Mouse (Mus musculus) MEL (cell line): ENCODE measurements at regions not wholly inside any gene's neighbourhood (a gene's known extent, or its start where the extent isn't known, plus 50 kb on each side); places are given as distances from the start of the nearest gene placed in this dataset.

Experiments
- DNase-seq: peaks from one replicate; pipeline ENCODE4 v3.0.0; 2011; ENCODE audit warnings: low read depth, low spot score
- H3K27ac ChIP-seq: 2 replicates; pipeline ENCODE4 v1.5.1; 2012; ENCODE audit warnings: low read depth, mild to moderate bottlenecking, control low read depth, low read length, moderate library complexity; ENCODE audit not compliant: control insufficient read depth
- H3K27me3 ChIP-seq, 2 experiments: fragments of 150-350 bp in 1 of 2; sonication (generic) in 1 of 2; 2 replicates each; pipeline ENCODE4 v1.6.1; 2012; ENCODE audit warnings: low read length in 2 of 2, mild to moderate bottlenecking in 2 of 2, improper control_type of control experiment in 1 of 2, moderate library complexity in 1 of 2; ENCODE audit not compliant: insufficient read depth in 2 of 2, control insufficient read depth in 1 of 2
- H3K36me3 ChIP-seq, 2 experiments: 2 replicates each; pipeline ENCODE4 v1.6.1; 2012 to 2014; ENCODE audit warnings: low read length in 2 of 2, improper control_type of control experiment in 1 of 2, inconsistent platforms in 1 of 2, mild to moderate bottlenecking in 1 of 2; ENCODE audit not compliant: insufficient read depth in 2 of 2, control insufficient read depth in 1 of 2
- H3K4me1 ChIP-seq, 2 experiments: fragments of 150-350 bp in 1 of 2; sonication (generic) in 1 of 2; 2 replicates each; pipeline ENCODE4 v1.6.1; 2012; ENCODE audit warnings: low read length in 2 of 2, improper control_type of control experiment in 1 of 2, mild to moderate bottlenecking in 1 of 2; ENCODE audit not compliant: insufficient read depth in 2 of 2, control insufficient read depth in 1 of 2
- H3K4me3 ChIP-seq, 2 experiments: fragments of 150-350 bp in 1 of 2; sonication (generic) in 1 of 2; 2 replicates each; pipeline ENCODE4 v1.5.1; 2012; ENCODE audit warnings: low read depth in 2 of 2, low read length in 2 of 2, mild to moderate bottlenecking in 2 of 2, moderate library complexity in 2 of 2, control low read depth in 1 of 2, improper control_type of control experiment in 1 of 2; ENCODE audit not compliant: control insufficient read depth in 1 of 2, insufficient read depth in 1 of 2
- H3K79me2 ChIP-seq: 2 replicates; pipeline ENCODE4 v1.6.1; 2012; ENCODE audit warnings: mild to moderate bottlenecking, low read length, moderate library complexity; ENCODE audit not compliant: control insufficient read depth, poor library complexity, insufficient read depth
- H3K9ac ChIP-seq: 2 replicates; pipeline ENCODE4 v1.6.1; 2012; ENCODE audit warnings: low read depth, mild to moderate bottlenecking, control low read depth, low read length, moderate library complexity; ENCODE audit not compliant: control insufficient read depth, poor library complexity, severe bottlenecking
- H3K9me3 ChIP-seq: fragments of 150-350 bp; sonication (generic); replicated peaks from 2 replicates; pipeline ENCODE4 v1.6.1; 2012; ENCODE audit warnings: mild to moderate bottlenecking, low read length, improper control_type of control experiment, moderate library complexity; ENCODE audit not compliant: insufficient read depth
- BHLHE40 ChIP-seq: IDR thresholded peaks from 2 replicates; pipeline ENCODE4 v1.6.1; 2012; ENCODE audit warnings: low read depth, mild to moderate bottlenecking, inconsistent platforms, low read length, improper control_type of control experiment, borderline replicate concordance
- CHD1 ChIP-seq: IDR thresholded peaks from 2 replicates; pipeline ENCODE4 v1.6.1; 2012; ENCODE audit warnings: low read depth, mild to moderate bottlenecking, inconsistent platforms, low read length, improper control_type of control experiment
- CTCF ChIP-seq, 3 experiments: IDR thresholded peaks in 2 of 3; conservative IDR thresholded peaks in 1 of 3; 2 replicates each; pipeline ENCODE4 v1.5.1; 2011 to 2012; ENCODE audit warnings: low read length in 3 of 3, low read depth in 2 of 3, mild to moderate bottlenecking in 2 of 3, improper control_type of control experiment in 1 of 3, inconsistent platforms in 1 of 3, mixed read lengths in 1 of 3, moderate library complexity in 1 of 3; ENCODE audit not compliant: control insufficient read depth in 1 of 3, insufficient read depth in 1 of 3, poor library complexity in 1 of 3, severe bottlenecking in 1 of 3
- ELF1 ChIP-seq: IDR thresholded peaks from 2 replicates; pipeline ENCODE4 v1.6.1; 2014; ENCODE audit warnings: low read depth, mild to moderate bottlenecking, inconsistent platforms, low read length, improper control_type of control experiment, moderate library complexity
- GATA1 ChIP-seq: IDR thresholded peaks from 2 replicates; pipeline ENCODE4 v1.6.1; 2011; ENCODE audit warnings: low read depth, low read length, improper control_type of control experiment
- HCFC1 ChIP-seq: IDR thresholded peaks from 2 replicates; pipeline ENCODE4 v1.6.1; 2012; ENCODE audit warnings: low read depth, mild to moderate bottlenecking, inconsistent platforms, low read length, improper control_type of control experiment, moderate library complexity
- JUND ChIP-seq: IDR thresholded peaks from 2 replicates; pipeline ENCODE4 v1.6.1; 2011; ENCODE audit warnings: low read depth, mild to moderate bottlenecking, improper control_type of control experiment, low read length
- KAT2A ChIP-seq: conservative IDR thresholded peaks from 2 replicates; pipeline ENCODE4 v1.6.1; 2012; ENCODE audit warnings: low read depth, low read length, improper control_type of control experiment, inconsistent platforms
- MAX ChIP-seq: IDR thresholded peaks from 2 replicates; pipeline ENCODE4 v1.6.1; 2011; ENCODE audit warnings: low read length, improper control_type of control experiment
- MEF2A ChIP-seq: IDR thresholded peaks from 2 replicates; pipeline ENCODE4 v1.6.1; 2014; ENCODE audit warnings: low read depth, mild to moderate bottlenecking, inconsistent platforms, low read length, improper control_type of control experiment; ENCODE audit not compliant: poor library complexity, insufficient replicate concordance, severe bottlenecking; ENCODE audit errors: extremely low read depth
- MXI1 ChIP-seq: IDR thresholded peaks from 2 replicates; pipeline ENCODE4 v1.6.1; 2011; ENCODE audit warnings: mild to moderate bottlenecking, low read depth, low read length, improper control_type of control experiment
- NELFE ChIP-seq: IDR thresholded peaks from 2 replicates; pipeline ENCODE4 v1.6.1; 2011; ENCODE audit warnings: low read depth, low read length, improper control_type of control experiment
- POLR2A ChIP-seq, 2 experiments: IDR thresholded peaks; 2 replicates each; pipeline ENCODE4 v1.6.1; 2011 to 2012; ENCODE audit warnings: low read length in 2 of 2, mild to moderate bottlenecking in 2 of 2, control low read depth in 1 of 2, improper control_type of control experiment in 1 of 2, low read depth in 1 of 2, moderate library complexity in 1 of 2; ENCODE audit not compliant: control insufficient read depth in 1 of 2, insufficient read depth in 1 of 2, poor library complexity in 1 of 2
- POLR2AphosphoS2 ChIP-seq: IDR thresholded peaks from 2 replicates; pipeline ENCODE4 v1.6.1; 2011; ENCODE audit warnings: low read length, improper control_type of control experiment
- RAD21 ChIP-seq: IDR thresholded peaks from 2 replicates; pipeline ENCODE4 v1.6.1; 2011; ENCODE audit warnings: mild to moderate bottlenecking, low read depth, low read length, improper control_type of control experiment
- RCOR1 ChIP-seq: IDR thresholded peaks from 2 replicates; pipeline ENCODE4 v1.6.1; 2012; ENCODE audit warnings: low read depth, mild to moderate bottlenecking, inconsistent platforms, low read length, improper control_type of control experiment
- SMC3 ChIP-seq: IDR thresholded peaks from 2 replicates; pipeline ENCODE4 v1.6.1; 2011; ENCODE audit warnings: low read depth, low read length, improper control_type of control experiment
- TAL1 ChIP-seq: IDR thresholded peaks from 2 replicates; pipeline ENCODE4 v1.6.1; 2012; ENCODE audit warnings: mild to moderate bottlenecking, inconsistent platforms, low read length, moderate library complexity, mixed read lengths
- TBP ChIP-seq: IDR thresholded peaks from 2 replicates; pipeline ENCODE4 v1.8.0; 2011; ENCODE audit warnings: low read depth, low read length, improper control_type of control experiment
- TCF12 ChIP-seq: IDR thresholded peaks from 2 replicates; pipeline ENCODE4 v1.6.1; 2014; ENCODE audit warnings: low read depth, mild to moderate bottlenecking, inconsistent platforms, low read length, improper control_type of control experiment, moderate library complexity
- UBTF ChIP-seq: IDR thresholded peaks from 2 replicates; pipeline ENCODE4 v1.6.1; 2012; ENCODE audit warnings: low read depth, mild to moderate bottlenecking, inconsistent platforms, low read length, improper control_type of control experiment, moderate library complexity, borderline replicate concordance; ENCODE audit not compliant: insufficient read depth
- ZC3H11A ChIP-seq: IDR thresholded peaks from 2 replicates; pipeline ENCODE4 v1.6.1; 2012; ENCODE audit warnings: low read depth, mild to moderate bottlenecking, inconsistent platforms, low read length, improper control_type of control experiment
- ZKSCAN1 ChIP-seq: IDR thresholded peaks from 2 replicates; pipeline ENCODE4 v1.6.1; 2012; ENCODE audit warnings: low read depth, mild to moderate bottlenecking, inconsistent platforms, low read length, improper control_type of control experiment, moderate library complexity
- ZMIZ1 ChIP-seq: IDR thresholded peaks from 2 replicates; pipeline ENCODE4 v1.6.1; 2012; ENCODE audit warnings: low read depth, mild to moderate bottlenecking, inconsistent platforms, low read length, improper control_type of control experiment, moderate library complexity
- ZNF384 ChIP-seq: IDR thresholded peaks from 2 replicates; pipeline ENCODE4 v1.6.1; 2012; ENCODE audit warnings: low read depth, mild to moderate bottlenecking, inconsistent platforms, low read length, improper control_type of control experiment

GRCm38 (mm10) chr6:31125328-31126118, 166.6 kb upstream of the Klf14 start:
- Histone ChIP-seq H3K4me1 (peaks cover 3 to 20% of the 10 kb centered on the region in 2 experiments), H3K79me2 (peaks cover 45% of the 10 kb centered on the region), H3K27me3 (no peaks in the 10 kb centered on the region), H3K9me3 (no peaks in the 10 kb centered on the region), H3K4me3 (peak overlapping the region; percentile 78 to 90), H3K27ac (peak overlapping the region; percentile 97), H3K9ac (peak overlapping the region; percentile 94), H3K36me3 (peaks cover 0 to 20% of the 10 kb centered on the region in 2 experiments; a peak in 3 of 4 replicates)
- TF ChIP-seq CHD1 (peak; percentile 37), RCOR1 (no peak), ELF1 (no peak), MAX (peak; percentile 59; the same call in 1 of the 2 replicates), MEF2A (no peak), NELFE (peak; percentile 54; the same call in 1 of the 2 replicates), HCFC1 (no peak), ZC3H11A (peak; percentile 26; the same call in 1 of the 2 replicates), JUND (no peak), ZNF384 (no peak), MXI1 (peak; percentile 25; the same call in 1 of the 2 replicates), ZMIZ1 (0 out of 2 replicates have a peak, but pooled peaks have one; percentile 26), ZKSCAN1 (no peak), TAL1 (no peak), UBTF (0 out of 2 replicates have a peak, but pooled peaks have one; percentile 78), RAD21 (peak; percentile 10), POLR2A (IDR thresholded peaks at IDR 0.05; ENCODE audit: control insufficient read depth in 1 of 2, insufficient read depth in 1 of 2, low read depth in 1 of 2, low read length in 2 of 2, poor library complexity in 1 of 2) (peak; percentile 32 to 67; a peak in 2 of 4 replicates), GATA1 (peak; percentile 14; the same call in 1 of the 2 replicates), CTCF (IDR thresholded peaks at IDR 0.05 in 2 of 3, conservative IDR thresholded peaks at IDR 0.05 in 1 of 3; ENCODE audit: control insufficient read depth in 1 of 3, insufficient read depth in 1 of 3, low read depth in 2 of 3, low read length in 3 of 3, poor library complexity in 1 of 3, severe bottlenecking in 1 of 3) (peak; percentile 40 to 61 (median 55)), TCF12 (peak; percentile 36; the same call in 1 of the 2 replicates), POLR2AphosphoS2 (no peak; the same call in 1 of the 2 replicates), SMC3 (peak; percentile 40), KAT2A (no peak), TBP (peak; percentile 73; the same call in 1 of the 2 replicates), BHLHE40 (no peak)
- DNase-seq: peak; percentile 93
